20 mouse cellular contexts compared by ENCODE assay signal in genomic region chr13:92467891-92468290, GRCm38 (mm10). TPM values are rescaled to one million over a fixed set of nuclear protein-coding genes. Genes with fewer than 3 reads are reported as not detected.
DNase-seq lines count a peak whose midpoint lies in the region; ATAC-seq and TF ChIP-seq lines count a peak whose summit lies in the region.
"Had no signal": no experiment of that assay in that cellular context is flagged by ENCODE, and none has a peak within 500 bp of the region (broad histone marks: within the 10 kb centered on the region; RNA-seq: fewer than 3 reads in every experiment).

No protein-coding gene starts in this region.

- no peak overlapping the region for H3K27ac ChIP-seq in kidney, postnatal 0 days
- H3K27ac ChIP-seq in kidney, embryonic 15.5 days: no peak overlapping the region
- H3K27ac ChIP-seq in testis, adult 2 months (ENCODE audit: control insufficient read depth, insufficient read depth, low read depth, low read length): no peak overlapping the region
- H3K27ac ChIP-seq in stomach, postnatal 0 days (replicated peaks): no peak overlapping the region
- H3K27ac ChIP-seq: embryonic facial prominence, embryonic 12.5 days; forebrain, embryonic 15.5 days; heart, embryonic 10.5 days; hindbrain, embryonic 12.5 days had no signal

- no peak for ATAC-seq in kidney, postnatal 0 days (replicated peaks; ENCODE audit: low FRiP score, low read depth)
- no peak for ATAC-seq in kidney, embryonic 15.5 days (replicated peaks; ENCODE audit: low FRiP score)
- ATAC-seq in stomach, postnatal 0 days (ENCODE audit: low FRiP score, low TSS enrichment): no peak
- ATAC-seq: activated CD4-positive, CD25-positive, alpha-beta regulatory T cell, adult 4 months; forebrain, embryonic 15.5 days had no signal

- H3K9ac ChIP-seq in kidney, postnatal 0 days (ENCODE audit: low read depth, low read length): no peak overlapping the region
- no peak overlapping the region for H3K9ac ChIP-seq in kidney, embryonic 15.5 days
- H3K9ac ChIP-seq in stomach, postnatal 0 days (ENCODE audit: low read length): no peak overlapping the region
- H3K9ac ChIP-seq: embryonic facial prominence, embryonic 12.5 days; forebrain, embryonic 15.5 days; hindbrain, embryonic 12.5 days had no signal

- no peak overlapping the region for H3K4me2 ChIP-seq in kidney, postnatal 0 days (ENCODE audit: low read length)
- H3K4me2 ChIP-seq in kidney, embryonic 15.5 days: no peak overlapping the region
- H3K4me2 ChIP-seq in stomach, postnatal 0 days (replicated peaks; ENCODE audit: low read depth): no peak overlapping the region
- H3K4me2 ChIP-seq: embryonic facial prominence, embryonic 12.5 days; forebrain, embryonic 15.5 days; hindbrain, embryonic 12.5 days had no signal

- no peaks in the 10 kb centered on the region for H3K9me3 ChIP-seq in kidney, postnatal 0 days (replicated peaks; ENCODE audit: low read length)
- no peaks in the 10 kb centered on the region for H3K9me3 ChIP-seq in kidney, embryonic 15.5 days (replicated peaks)
- H3K9me3 ChIP-seq in stomach, postnatal 0 days (ENCODE audit: control insufficient read depth, low read length): no peaks in the 10 kb centered on the region
- H3K9me3 ChIP-seq: embryonic facial prominence, embryonic 12.5 days; forebrain, embryonic 15.5 days; G1E; heart, embryonic 10.5 days; hindbrain, embryonic 12.5 days had no signal

- TF ChIP-seq POLR2A in testis, adult 2 months (IDR thresholded peaks at IDR 0.05; ENCODE audit: control insufficient read depth, low read depth, low read length): no peak

- peak; percentile 22; the same call in 1 of the 2 replicates for TF ChIP-seq CTCF in kidney, postnatal 0 days (IDR thresholded peaks at IDR 0.05; ENCODE audit: low read depth)
- peak; percentile 21; the same call in 1 of the 2 replicates for TF ChIP-seq CTCF in testis, adult 2 months (IDR thresholded peaks at IDR 0.05; ENCODE audit: control insufficient read depth, insufficient read depth, insufficient replicate concordance, low read depth, low read length)
- peak; percentile 22; the same call in 1 of the 2 replicates for TF ChIP-seq CTCF in stomach, postnatal 0 days (IDR thresholded peaks at IDR 0.05; ENCODE audit: low read depth)

- WGBS in kidney, postnatal 0 days: 74% methylated on average over 9 of the region's 9 CpGs
- WGBS in kidney, embryonic 15.5 days: 66% methylated on average over 9 of the region's 9 CpGs
- WGBS in stomach, postnatal 0 days: 76% methylated on average over 9 of the region's 9 CpGs

- no peaks in the 10 kb centered on the region for H3K27me3 ChIP-seq in kidney, postnatal 0 days (ENCODE audit: insufficient read depth, low read length)
- no peaks in the 10 kb centered on the region for H3K27me3 ChIP-seq in kidney, embryonic 15.5 days
- H3K27me3 ChIP-seq in testis, adult 2 months (ENCODE audit: control insufficient read depth, insufficient read depth, low read length): no peaks in the 10 kb centered on the region
- H3K27me3 ChIP-seq in stomach, postnatal 0 days (ENCODE audit: control insufficient read depth, insufficient read depth, low read length): no peaks in the 10 kb centered on the region
- H3K27me3 ChIP-seq: CH12.LX; embryonic facial prominence, embryonic 12.5 days; forebrain, embryonic 15.5 days; hindbrain, embryonic 12.5 days had no signal

- no peak for DNase-seq in kidney, postnatal 0 days (ENCODE audit: low spot score)
- no peak for DNase-seq in testis, postnatal 14 days (ENCODE audit: low spot score)
- peak; percentile 18 for DNase-seq in stomach, postnatal 0 days (ENCODE audit: low spot score)
- no peak for DNase-seq in heart, adult 9 months (ENCODE audit: low spot score in 2 of 2)
- DNase-seq: adrenal gland, postnatal 25 days; cerebellum, adult 8-10 months; gastrocnemius, postnatal 36 days; heart, adult 11 months; heart, postnatal 10 days; heart, postnatal 4 days had no signal

- no peak overlapping the region for H3K4me3 ChIP-seq in kidney, postnatal 0 days (replicated peaks; ENCODE audit: low read depth, low read length)
- H3K4me3 ChIP-seq in kidney, embryonic 15.5 days (replicated peaks): no peak overlapping the region
- no peak overlapping the region for H3K4me3 ChIP-seq in testis, adult 2 months (ENCODE audit: control insufficient read depth, low read depth, low read length)
- H3K4me3 ChIP-seq in stomach, postnatal 0 days (ENCODE audit: low read depth, low read length): no peak overlapping the region
- H3K4me3 ChIP-seq: embryonic facial prominence, embryonic 12.5 days; forebrain, embryonic 15.5 days; heart, embryonic 10.5 days; hindbrain, embryonic 12.5 days had no signal

- no peaks in the 10 kb centered on the region for H3K36me3 ChIP-seq in kidney, postnatal 0 days (ENCODE audit: insufficient read depth, low read length)
- no peaks in the 10 kb centered on the region for H3K36me3 ChIP-seq in kidney, embryonic 15.5 days
- H3K36me3 ChIP-seq in testis, adult 2 months (ENCODE audit: control insufficient read depth, insufficient read depth, low read length): no peaks in the 10 kb centered on the region; the same call in 1 of the 2 replicates
- no peaks in the 10 kb centered on the region for H3K36me3 ChIP-seq in stomach, postnatal 0 days (ENCODE audit: control insufficient read depth, insufficient read depth, low read length)
- H3K36me3 ChIP-seq: G1E; heart, embryonic 10.5 days had no signal

- no peak for TF ChIP-seq EP300 in stomach, postnatal 0 days (optimal IDR thresholded peaks at IDR 0.05)

- no peaks in the 10 kb centered on the region for H3K4me1 ChIP-seq in kidney, postnatal 0 days (replicated peaks; ENCODE audit: insufficient read depth, low read length)
- no peaks in the 10 kb centered on the region for H3K4me1 ChIP-seq in kidney, embryonic 15.5 days
- H3K4me1 ChIP-seq in testis, adult 2 months (ENCODE audit: control insufficient read depth, insufficient read depth, low read length): no peaks in the 10 kb centered on the region
- no peaks in the 10 kb centered on the region for H3K4me1 ChIP-seq in stomach, postnatal 0 days (replicated peaks; ENCODE audit: control insufficient read depth, insufficient read depth)
- H3K4me1 ChIP-seq: embryonic facial prominence, embryonic 12.5 days; forebrain, embryonic 15.5 days; heart, embryonic 10.5 days; hindbrain, embryonic 12.5 days had no signal

RNA-seq across cellular contexts. Expression of gene Fam151b, which starts 15.9 kb away (rescaled TPM):
- polyA plus RNA-seq in kidney, postnatal 0 days (2015; fragmentation: Nextera tagmentation; extraction: Ambion mirVana): 0.22 and 0.34 TPM in 2 replicates
- polyA plus RNA-seq in kidney, embryonic 15.5 days (2015; fragmentation: Nextera tagmentation; extraction: Ambion mirVana): 0.14 TPM in 1 of 2 replicates, not detected in the other
- 10.5 and 11.3 TPM in 2 replicates for polyA plus RNA-seq in testis, adult 2 months (2012; rRNA removed)
- polyA plus RNA-seq in stomach, postnatal 0 days (2015; fragmentation: Nextera tagmentation; extraction: Ambion mirVana): 0.10 and 0.22 TPM in 2 replicates
- polyA plus RNA-seq: activated CD4-positive, CD25-positive, alpha-beta regulatory T cell, adult 4 months; embryonic facial prominence, embryonic 12.5 days; forebrain, embryonic 11.5 days; G1E; heart, embryonic 10.5 days had no signal

RNA-seq across cellular contexts. Expression of gene Ankrd34b, which starts 42.2 kb away (rescaled TPM):
- polyA plus RNA-seq in kidney, postnatal 0 days (2015; fragmentation: Nextera tagmentation; extraction: Ambion mirVana): 0.28 and 0.39 TPM in 2 replicates
- polyA plus RNA-seq in kidney, embryonic 15.5 days (2015; fragmentation: Nextera tagmentation; extraction: Ambion mirVana): 0.21 and 0.41 TPM in 2 replicates
- polyA plus RNA-seq in testis, adult 2 months (2012; rRNA removed): 0.06 and 0.08 TPM in 2 replicates
- 0.02 and 0.08 TPM in 2 replicates for polyA plus RNA-seq in stomach, postnatal 0 days (2015; fragmentation: Nextera tagmentation; extraction: Ambion mirVana)
- polyA plus RNA-seq: forebrain, embryonic 11.5 days; G1E had no signal
